Mouse (Mus musculus): Measurements from ENCODE around the gene Smim27. TPM values are rescaled to one million over a fixed set of nuclear protein-coding genes. Genes with fewer than 3 reads are reported as not detected.

Gene Smim27
- polyA plus RNA-seq, 1 experiment from 2014 or later, result 50.3 TPM

DNA sequence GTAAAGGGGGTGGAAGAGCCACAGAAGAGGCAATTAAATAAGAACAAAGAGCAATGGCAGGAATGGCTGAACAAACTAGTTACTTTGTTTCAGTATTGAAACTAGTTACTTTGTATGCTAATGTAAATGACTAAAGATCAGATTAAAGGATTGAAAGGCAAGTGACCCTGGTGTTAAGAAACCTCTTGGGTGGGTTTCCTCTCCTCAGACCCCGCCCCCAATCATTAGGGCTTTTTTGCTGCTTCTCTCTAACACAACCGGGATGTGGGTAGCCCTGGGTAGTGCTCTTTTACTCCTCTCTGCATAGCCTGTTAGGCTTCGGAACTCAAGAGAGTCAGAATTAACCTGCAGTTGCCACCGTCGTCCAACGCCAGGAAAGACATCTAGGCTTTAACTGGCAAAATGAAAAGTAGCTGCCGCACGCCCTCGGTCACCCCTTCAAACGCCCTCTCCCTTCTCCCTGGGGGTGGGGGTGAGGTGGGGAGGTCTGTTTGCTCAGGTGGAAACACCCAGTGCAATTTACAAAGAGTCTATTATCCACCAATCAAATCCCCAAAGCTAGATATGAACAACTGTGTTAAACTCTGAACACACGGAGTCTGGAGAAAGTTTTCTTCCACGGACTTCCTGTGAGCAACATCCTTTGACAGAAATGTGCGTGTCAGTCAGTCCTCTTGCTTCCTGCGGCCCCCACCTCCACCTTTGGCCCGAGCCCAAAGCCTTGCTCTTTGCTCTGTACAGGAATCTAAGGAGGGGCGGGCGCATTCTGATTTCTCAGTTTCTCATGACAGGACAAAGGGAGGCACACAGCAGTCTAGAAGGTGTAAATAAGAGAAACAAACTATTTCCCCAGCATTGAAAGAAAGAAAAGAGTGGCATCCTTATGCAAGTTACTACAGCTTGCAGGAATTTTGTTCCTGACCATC, 30.6 kb upstream of the Smim27 start:
- H3K36me3 ChIP-seq (ENCODE audit: control insufficient read depth, insufficient read depth, low read length), result no peaks in the 10 kb centered on the region; the same call in 1 of the 2 replicates
- DNase-seq (ENCODE audit: low spot score), result peak; percentile 56
- ATAC-seq (ENCODE audit: low FRiP score, low TSS enrichment), result peak; percentile 73
- peak overlapping the region; percentile 79 for H3K27ac ChIP-seq (replicated peaks)
- H3K9me3 ChIP-seq (ENCODE audit: control insufficient read depth, low read length), result no peaks in the 10 kb centered on the region
- H3K4me3 ChIP-seq (ENCODE audit: low read depth, low read length), result peak overlapping the region; percentile 70
- TF ChIP-seq EP300 (optimal IDR thresholded peaks at IDR 0.05) (no peak), CTCF (IDR thresholded peaks at IDR 0.05; ENCODE audit: low read depth) (no peak)
- H3K4me1 ChIP-seq (replicated peaks; ENCODE audit: control insufficient read depth, insufficient read depth), result 0 out of 2 replicates have a peak, but pooled peaks cover 2% of the 10 kb centered on the region
- H3K9ac ChIP-seq (ENCODE audit: low read length), result peak overlapping the region; percentile 68
- no peaks in the 10 kb centered on the region for H3K27me3 ChIP-seq (ENCODE audit: control insufficient read depth, insufficient read depth, low read length)
- WGBS, result under 1% methylated on average over 17 of the region's 17 CpGs
- peak overlapping the region; percentile 86 for H3K4me2 ChIP-seq (replicated peaks; ENCODE audit: low read depth)

- peak within 1 kb of the TSS; percentile 79 for H3K27ac ChIP-seq (replicated peaks)
- ATAC-seq (ENCODE audit: low FRiP score, low TSS enrichment) (peak; percentile 82), DNase-seq (ENCODE audit: low spot score) (peak; percentile 80)
- WGBS, result 3% methylated on average over 35 of the region's 35 CpGs
- no peaks in the 10 kb centered on the region; the same call in 1 of the 2 replicates for H3K36me3 ChIP-seq (ENCODE audit: control insufficient read depth, insufficient read depth, low read length)
- no peaks in the 10 kb centered on the region for H3K9me3 ChIP-seq (ENCODE audit: control insufficient read depth, low read length)
- 0 out of 2 replicates have a peak, but pooled peaks cover 2% of the 10 kb centered on the region for H3K4me1 ChIP-seq (replicated peaks; ENCODE audit: control insufficient read depth, insufficient read depth)
- peak within 1 kb of the TSS; percentile 70 for H3K4me3 ChIP-seq (ENCODE audit: low read depth, low read length)
- TF ChIP-seq EP300 (optimal IDR thresholded peaks at IDR 0.05) (no peak), CTCF (IDR thresholded peaks at IDR 0.05; ENCODE audit: low read depth) (no peak)
- no peaks in the 10 kb centered on the region for H3K27me3 ChIP-seq (ENCODE audit: control insufficient read depth, insufficient read depth, low read length)
- H3K4me2 ChIP-seq (replicated peaks; ENCODE audit: low read depth), result peak within 1 kb of the TSS; percentile 86
- peak within 1 kb of the TSS; percentile 68 for H3K9ac ChIP-seq (ENCODE audit: low read length)
These were observed 29.7 kb upstream of the Smim27 start, which contains the start of gene Ddx58 for GRCm38 (mm10) chr4:40239409-40240271. Ddx58 (minus strand) TSS chr4:40239828.

GRCm38 (mm10) chr4:40240272-40240744, 29.1 kb upstream of the Smim27 start:
- H3K4me1 ChIP-seq (replicated peaks; ENCODE audit: control insufficient read depth, insufficient read depth), result 0 out of 2 replicates have a peak, but pooled peaks cover 2% of the 10 kb centered on the region
- H3K27ac ChIP-seq (replicated peaks), result no peak overlapping the region
- TF ChIP-seq CTCF (IDR thresholded peaks at IDR 0.05; ENCODE audit: low read depth) (no peak), EP300 (optimal IDR thresholded peaks at IDR 0.05) (no peak)
- peak overlapping the region; percentile 68; the same call in 1 of the 2 replicates for H3K9ac ChIP-seq (ENCODE audit: low read length)
- no peaks in the 10 kb centered on the region for H3K27me3 ChIP-seq (ENCODE audit: control insufficient read depth, insufficient read depth, low read length)
- H3K4me2 ChIP-seq (replicated peaks; ENCODE audit: low read depth), result peak overlapping the region; percentile 86
- no peaks in the 10 kb centered on the region for H3K36me3 ChIP-seq (ENCODE audit: control insufficient read depth, insufficient read depth, low read length)
- DNase-seq (ENCODE audit: low spot score) (peak; percentile 26), ATAC-seq (ENCODE audit: low FRiP score, low TSS enrichment) (peak; percentile 24)
- H3K4me3 ChIP-seq (ENCODE audit: low read depth, low read length), result peak overlapping the region; percentile 70
- WGBS, result 56% methylated on average over 5 of the region's 5 CpGs
- no peaks in the 10 kb centered on the region for H3K9me3 ChIP-seq (ENCODE audit: control insufficient read depth, low read length)

DNA sequence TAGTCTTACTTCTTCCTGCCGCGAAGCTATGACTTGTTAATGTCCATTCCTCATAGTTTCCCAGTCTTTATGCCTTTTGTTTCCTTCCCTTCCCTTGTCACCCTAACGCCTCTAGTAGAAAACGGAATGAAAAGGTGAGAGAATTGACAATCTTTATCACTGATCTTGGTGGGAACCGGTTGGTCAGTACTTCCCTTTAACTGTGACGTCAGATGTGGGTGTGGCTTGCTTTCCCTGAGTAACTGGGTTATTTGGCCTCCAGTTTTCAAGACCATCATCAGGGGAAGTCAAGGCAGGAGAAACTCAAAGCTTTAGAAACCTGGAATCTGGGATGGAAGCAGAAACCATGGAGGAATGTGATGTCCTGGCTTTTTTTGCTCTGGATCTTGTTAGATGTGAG, 27.5 kb upstream of the Smim27 start:
- Histone ChIP-seq H3K27ac (replicated peaks) (no peak overlapping the region), H3K36me3 (ENCODE audit: control insufficient read depth, insufficient read depth, low read length) (no peaks in the 10 kb centered on the region), H3K4me2 (replicated peaks; ENCODE audit: low read depth) (no peak overlapping the region), H3K4me1 (replicated peaks; ENCODE audit: control insufficient read depth, insufficient read depth) (0 out of 2 replicates have a peak, but pooled peaks cover 2% of the 10 kb centered on the region), H3K9ac (ENCODE audit: low read length) (no peak overlapping the region), H3K9me3 (ENCODE audit: control insufficient read depth, low read length) (no peaks in the 10 kb centered on the region), H3K27me3 (ENCODE audit: control insufficient read depth, insufficient read depth, low read length) (no peaks in the 10 kb centered on the region), H3K4me3 (ENCODE audit: low read depth, low read length) (no peak overlapping the region)
- DNase-seq (ENCODE audit: low spot score) (no peak), ATAC-seq (ENCODE audit: low FRiP score, low TSS enrichment) (no peak)
- 39% methylated on average over 6 of the region's 6 CpGs for WGBS
- no peak for TF ChIP-seq CTCF (IDR thresholded peaks at IDR 0.05; ENCODE audit: low read depth)
- TF ChIP-seq EP300 (optimal IDR thresholded peaks at IDR 0.05), result no peak

GRCm38 (mm10) chr4:40243006-40243405, 26.4 kb upstream of the Smim27 start:
- Histone ChIP-seq H3K4me1 (replicated peaks; ENCODE audit: control insufficient read depth, insufficient read depth) (0 out of 2 replicates have a peak, but pooled peaks cover 2% of the 10 kb centered on the region), H3K36me3 (ENCODE audit: control insufficient read depth, insufficient read depth, low read length) (no peaks in the 10 kb centered on the region), H3K27me3 (ENCODE audit: control insufficient read depth, insufficient read depth, low read length) (no peaks in the 10 kb centered on the region), H3K9ac (ENCODE audit: low read length) (no peak overlapping the region), H3K4me2 (replicated peaks; ENCODE audit: low read depth) (no peak overlapping the region), H3K4me3 (ENCODE audit: low read depth, low read length) (no peak overlapping the region), H3K9me3 (ENCODE audit: control insufficient read depth, low read length) (no peaks in the 10 kb centered on the region), H3K27ac (replicated peaks) (no peak overlapping the region)
- DNase-seq (ENCODE audit: low spot score) (no peak), ATAC-seq (ENCODE audit: low FRiP score, low TSS enrichment) (no peak)
- 86% methylated on average over 4 of the region's 4 CpGs for WGBS
- TF ChIP-seq CTCF (IDR thresholded peaks at IDR 0.05; ENCODE audit: low read depth), result no peak
- no peak for TF ChIP-seq EP300 (optimal IDR thresholded peaks at IDR 0.05)

Measured in stomach, postnatal 0 days (tissue).